Mouse (Mus musculus) layer of hippocampus, adult 2 months (tissue): Measurements from ENCODE around the gene Kars. TPM values are rescaled to one million over a fixed set of nuclear protein-coding genes. Genes with fewer than 3 reads are reported as not detected.
A peak's percentile ranks its signal among the peaks of the same experiment; 100 is the strongest.

Experiments
- DNase-seq, 2 experiments: peaks; one replicate each; pipeline ENCODE4 v3.0.0; 2022; ENCODE audit warnings: low spot score in 2 of 2
- H3K27ac ChIP-seq: fragments of 200-600 bp; 2 replicates; pipeline ENCODE4 v1.8.1; 2022
- H3K4me3 ChIP-seq: fragments of 200-600 bp; 2 replicates; pipeline ENCODE4 v1.8.1; 2022; ENCODE audit warnings: mild to moderate bottlenecking
- CTCF ChIP-seq: fragments of 200-600 bp; conservative IDR thresholded peaks from 2 replicates; pipeline ENCODE4 v1.8.1; 2022; ENCODE audit warnings: antibody characterized with exemption, mild to moderate bottlenecking, moderate library complexity
- total RNA-seq, 2 experiments: library from RNA; stranded (reverse); gene quantifications; 2 replicates each; pipeline ENCODE4 v1.2.3; 2021

The Kars gene
- total RNA-seq, 2 experiments from 2014 or later: 76.7 to 78.4 TPM

DNA sequence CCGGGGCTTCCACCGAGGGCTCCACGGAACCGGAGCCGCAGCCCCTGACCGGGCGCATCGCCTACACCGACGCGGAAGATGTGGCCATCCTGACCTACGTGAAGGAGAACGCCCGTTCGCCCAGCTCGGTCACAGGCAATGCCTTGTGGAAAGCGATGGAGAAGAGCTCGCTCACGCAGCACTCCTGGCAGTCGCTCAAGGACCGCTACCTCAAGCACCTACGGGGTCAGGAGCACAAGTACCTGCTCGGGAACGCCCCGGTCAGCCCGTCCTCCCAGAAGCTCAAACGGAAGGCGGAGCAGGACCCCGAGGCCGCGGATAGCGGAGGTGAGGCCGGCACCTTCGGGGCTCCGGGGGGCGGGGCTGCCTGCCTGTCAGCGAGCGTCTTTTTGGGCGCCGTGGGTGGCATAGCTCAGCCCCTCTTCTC is 706 bp upstream of the Kars start:
- Histone ChIP-seq H3K4me3 (peak overlapping the region; percentile 85), H3K27ac (peak overlapping the region; percentile 93)
- no peak for TF ChIP-seq CTCF
- peak in 1 of 2 experiments; percentile 27 for DNase-seq

DNA sequence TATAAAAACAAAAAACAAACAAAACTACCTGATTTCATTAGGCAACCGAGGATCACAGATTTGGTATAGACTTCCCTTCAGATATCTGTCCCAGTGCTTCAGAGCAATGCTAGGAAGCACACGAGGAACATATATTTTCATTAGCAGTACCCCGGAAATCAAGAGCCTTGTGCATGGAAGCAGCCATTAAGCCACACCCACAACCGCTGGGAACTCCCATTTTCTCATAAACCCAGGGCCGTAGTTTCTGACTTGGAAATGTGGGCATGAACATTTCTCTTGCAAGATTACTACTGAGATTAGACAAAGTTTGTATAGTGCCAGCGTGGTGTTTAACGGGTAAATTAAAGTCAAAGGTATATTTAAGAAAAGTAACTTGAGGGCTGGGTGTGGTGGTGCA is 1.6 kb downstream of the Kars start:
- Histone ChIP-seq H3K27ac (no peak overlapping the region), H3K4me3 (no peak overlapping the region)
- no peak for DNase-seq
- no peak for TF ChIP-seq CTCF

DNA sequence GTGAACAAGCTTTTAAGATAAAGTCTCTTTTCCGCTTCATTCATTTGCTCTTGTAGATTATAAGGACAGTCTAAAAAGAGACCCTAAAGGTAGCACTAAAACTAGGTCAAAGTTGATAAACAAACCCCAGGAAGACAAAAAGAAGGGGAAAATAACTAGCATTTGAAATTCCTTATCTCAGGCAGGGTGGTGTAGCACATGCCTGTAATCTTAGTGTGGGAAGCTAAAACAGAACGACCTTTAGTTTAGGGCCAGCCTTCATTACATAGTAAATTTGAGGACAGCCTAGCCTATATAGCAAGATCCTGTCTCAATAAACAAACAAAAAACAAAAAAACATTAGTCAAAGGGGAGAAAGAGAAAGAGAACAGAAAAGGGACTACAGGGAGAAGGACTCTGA is 3.5 kb downstream of the Kars start:
- Histone ChIP-seq H3K4me3 (no peak overlapping the region), H3K27ac (no peak overlapping the region)
- TF ChIP-seq CTCF: no peak
- DNase-seq: no peak

DNA sequence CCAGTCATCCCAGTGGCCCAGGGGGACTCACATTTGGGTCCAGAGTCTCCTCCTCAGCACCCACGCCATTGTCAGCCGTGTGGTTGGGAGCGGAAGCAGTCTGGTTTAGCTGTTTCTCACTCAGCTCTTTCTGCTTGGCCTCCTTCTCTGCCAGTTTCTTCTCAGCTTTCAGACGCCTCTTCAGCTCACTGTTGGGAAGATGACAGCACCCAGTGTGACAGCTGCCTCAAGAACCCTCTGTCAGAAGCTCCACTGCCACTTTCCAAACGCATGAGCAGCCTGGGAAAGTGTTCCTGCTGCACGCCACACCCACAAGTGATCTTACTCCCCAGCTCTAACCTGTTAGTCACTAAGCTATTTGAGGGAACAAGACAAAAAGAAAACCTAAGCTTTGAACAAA is 5.5 kb downstream of the Kars start:
- no peak for TF ChIP-seq CTCF
- Histone ChIP-seq H3K4me3 (no peak overlapping the region), H3K27ac (peak overlapping the region; percentile 51; the same call in 1 of the 2 replicates)
- DNase-seq: peak in 1 of 2 experiments; percentile 74

DNA sequence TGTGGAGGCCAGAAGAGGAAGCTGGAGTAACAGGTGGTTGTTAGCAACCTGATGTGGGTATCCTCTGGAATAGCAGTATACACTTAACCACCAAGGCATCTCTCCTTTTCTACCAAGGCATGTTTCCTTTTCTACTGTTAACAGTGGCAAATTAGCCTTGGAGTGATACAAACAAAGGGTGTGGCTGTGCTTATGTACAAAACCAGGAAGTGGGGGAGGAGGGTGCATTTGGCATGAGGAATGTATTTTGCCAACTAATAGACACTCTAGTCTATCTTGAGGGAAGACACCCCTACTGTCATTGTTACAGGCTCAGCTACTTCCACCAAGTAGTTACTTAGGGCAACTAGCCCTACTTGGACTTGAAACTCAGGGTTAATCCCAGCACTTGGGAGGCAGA is 6.4 kb downstream of the Kars start:
- H3K27ac ChIP-seq: no peak overlapping the region
- no peak for DNase-seq
- no peak overlapping the region for H3K4me3 ChIP-seq
- no peak for TF ChIP-seq CTCF

DNA sequence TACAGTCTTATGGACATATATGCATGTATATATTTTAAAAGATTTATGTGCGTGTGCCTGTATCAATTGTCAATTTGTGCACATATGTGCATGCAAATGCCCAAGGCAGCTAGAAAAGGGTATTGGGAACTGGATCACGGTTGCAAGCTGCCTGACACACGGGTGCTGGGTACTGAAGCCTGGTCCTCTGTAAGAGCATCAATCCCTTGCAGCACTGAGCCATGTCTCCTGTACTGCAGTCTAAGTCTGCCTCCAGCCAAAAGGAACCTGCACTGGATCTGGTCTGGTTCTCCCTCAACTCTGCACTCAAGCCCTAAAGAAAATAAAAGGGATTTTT is 18.5 kb downstream of the Kars start:
- H3K4me3 ChIP-seq: no peak overlapping the region; the same call in 1 of the 2 replicates
- no peak for DNase-seq
- peak overlapping the region; percentile 90; the same call in 1 of the 2 replicates for H3K27ac ChIP-seq
- no peak for TF ChIP-seq CTCF

DNA sequence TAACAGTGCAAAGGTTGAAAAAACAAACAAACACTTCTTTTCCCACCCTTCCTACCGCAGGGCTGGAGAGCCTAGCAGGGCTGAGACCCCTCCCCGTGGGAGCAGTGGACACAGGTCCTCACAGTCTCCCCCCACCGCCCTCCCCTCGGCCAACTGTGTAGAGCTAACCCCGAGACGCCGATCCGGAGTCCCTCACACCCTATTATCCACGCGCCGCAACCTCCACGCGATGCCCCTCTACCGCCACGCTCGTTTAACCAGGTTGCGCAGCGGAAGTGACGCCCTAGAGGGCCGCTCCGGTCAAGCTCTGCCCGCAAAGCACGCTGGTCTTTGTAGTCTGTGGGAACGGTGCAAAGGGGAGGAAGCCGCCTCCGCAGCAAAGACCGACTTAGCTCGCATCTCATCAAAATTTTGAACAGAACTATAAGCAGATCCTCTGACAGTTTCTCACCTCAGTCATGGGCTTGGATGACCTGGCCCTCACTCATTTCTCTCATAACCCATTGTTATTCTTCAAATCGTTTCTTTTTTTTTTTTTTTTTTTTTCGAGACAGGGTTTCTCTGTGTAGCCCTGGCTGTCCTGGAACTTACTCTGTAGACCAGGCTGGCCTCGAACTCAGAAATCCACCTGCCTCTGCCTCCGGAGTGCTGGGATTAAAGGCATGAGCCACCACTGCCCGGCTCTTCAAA is 19.0 kb downstream of the Kars start, which contains the start of gene Adat1:
TSS of gene Adat1 (minus strand) at position 290 of the 690 bp plus-strand sequence.
- peak; percentile 88 to 91 for DNase-seq
- peak within 1 kb of the TSS; percentile 92 for H3K4me3 ChIP-seq
- peak within 1 kb of the TSS; percentile 90 for H3K27ac ChIP-seq
- TF ChIP-seq CTCF: peak; percentile 45

DNA sequence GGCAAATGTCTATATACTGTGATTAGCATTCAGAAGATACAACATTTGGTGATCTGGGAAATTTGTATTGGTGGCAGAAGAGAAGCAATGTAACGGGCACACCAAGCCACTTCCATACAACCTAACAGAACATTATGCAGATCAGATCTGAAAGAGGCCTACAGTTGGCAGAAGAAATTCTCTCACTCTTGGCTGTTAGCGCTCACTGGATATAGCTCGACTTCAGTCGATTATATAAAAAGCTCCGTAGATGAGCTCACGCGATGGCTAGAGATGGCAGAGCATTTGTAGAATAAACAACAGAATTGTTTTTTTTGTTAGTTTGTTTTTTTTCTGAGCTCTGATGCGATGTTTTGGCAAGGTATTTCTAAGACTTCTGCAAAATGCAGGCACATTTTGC is 19.8 kb downstream of the Kars start:
- H3K4me3 ChIP-seq: peak overlapping the region; percentile 92
- DNase-seq: no peak
- no peak for TF ChIP-seq CTCF
- H3K27ac ChIP-seq: peak overlapping the region; percentile 90

DNA sequence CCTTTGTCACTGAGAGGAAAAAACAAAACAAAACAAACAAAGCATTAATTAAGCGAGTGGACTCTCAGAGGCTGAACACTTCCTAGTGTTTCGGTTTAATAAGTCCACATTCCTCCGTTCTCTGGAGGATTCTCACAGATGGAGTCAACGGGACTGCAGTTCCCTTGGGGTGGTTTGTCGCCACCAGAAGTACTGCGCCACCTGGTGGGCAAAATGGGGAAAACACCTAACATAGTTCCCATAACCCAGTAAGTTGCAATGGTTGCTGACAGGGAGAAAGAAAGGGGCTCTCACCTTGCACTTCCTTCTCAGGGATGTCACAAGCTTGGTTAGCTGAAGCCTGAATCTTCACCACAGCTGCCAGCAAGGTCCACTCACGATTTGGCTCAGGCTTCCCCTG is 21.2 kb downstream of the Kars start:
- DNase-seq: peak; percentile 41 to 78
- no peak overlapping the region for H3K27ac ChIP-seq
- peak; percentile 91 for TF ChIP-seq CTCF
- H3K4me3 ChIP-seq: no peak overlapping the region

DNA sequence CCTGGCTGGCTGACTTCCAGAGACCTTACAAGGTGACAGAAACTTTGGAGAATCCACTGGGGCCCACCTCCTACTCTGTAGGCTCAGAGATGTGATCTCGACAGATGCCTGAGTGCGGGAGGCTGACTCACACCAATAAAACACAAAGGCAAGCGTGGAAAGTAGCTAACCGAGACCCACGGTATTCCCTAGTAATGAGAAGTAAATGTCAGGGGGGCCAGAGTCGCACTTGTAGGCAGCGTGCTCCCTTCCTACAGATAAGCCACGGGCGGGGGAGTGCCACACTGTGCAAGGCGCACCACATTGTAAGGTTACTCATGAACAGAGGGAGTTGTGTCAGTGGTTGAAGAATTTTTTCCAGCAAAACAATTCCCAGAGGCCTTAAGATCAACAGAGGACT is 26.6 kb downstream of the Kars start:
- no peak for TF ChIP-seq CTCF
- no peak for DNase-seq
- Histone ChIP-seq H3K27ac (no peak overlapping the region), H3K4me3 (no peak overlapping the region)

DNA sequence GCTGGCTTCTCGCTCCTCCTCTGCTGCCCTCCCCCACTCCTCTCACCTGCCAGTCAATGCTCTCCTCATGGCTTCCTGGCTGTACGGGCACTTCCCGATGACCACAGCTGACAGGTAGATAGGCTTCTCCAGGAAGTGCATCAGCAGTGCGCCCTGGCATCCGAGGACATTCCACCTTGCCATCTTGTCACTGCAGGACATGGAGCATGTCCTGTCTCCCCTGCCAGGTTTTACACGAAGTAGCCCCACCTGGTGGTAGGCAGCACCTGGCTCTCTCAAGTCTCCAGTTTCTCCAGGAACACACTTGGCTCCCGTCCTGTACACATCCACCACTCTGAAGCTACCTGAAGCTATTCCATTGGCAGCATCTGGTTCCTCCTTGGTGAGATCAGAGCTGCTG is 29.0 kb downstream of the Kars start:
- no peak for DNase-seq
- peak; percentile 30 for TF ChIP-seq CTCF
- no peak overlapping the region for H3K4me3 ChIP-seq
- H3K27ac ChIP-seq: no peak overlapping the region

DNA sequence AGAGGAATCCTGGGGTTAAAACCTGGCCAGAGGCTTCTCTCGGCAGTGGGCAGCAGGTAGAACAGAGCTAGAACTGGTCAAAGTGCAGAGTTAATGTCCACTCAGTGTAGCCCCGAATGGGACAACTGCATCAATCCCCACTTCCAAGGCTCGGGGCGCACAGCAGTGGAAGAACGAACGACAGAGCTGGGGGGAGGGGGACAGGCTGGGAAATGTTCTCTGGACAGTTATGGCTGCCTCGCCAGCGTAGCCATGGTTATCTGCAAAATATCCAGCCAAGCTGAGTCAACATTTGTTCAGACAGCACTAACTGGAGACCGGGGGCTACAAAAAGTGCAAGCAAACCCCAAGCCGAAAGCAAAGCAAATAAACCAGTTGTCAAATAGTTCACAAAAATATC is 33.0 kb downstream of the Kars start:
- Histone ChIP-seq H3K4me3 (no peak overlapping the region), H3K27ac (0 out of 2 replicates have a peak overlapping the region, but pooled peaks have one; percentile 28)
- no peak for TF ChIP-seq CTCF
- DNase-seq: no peak

DNA sequence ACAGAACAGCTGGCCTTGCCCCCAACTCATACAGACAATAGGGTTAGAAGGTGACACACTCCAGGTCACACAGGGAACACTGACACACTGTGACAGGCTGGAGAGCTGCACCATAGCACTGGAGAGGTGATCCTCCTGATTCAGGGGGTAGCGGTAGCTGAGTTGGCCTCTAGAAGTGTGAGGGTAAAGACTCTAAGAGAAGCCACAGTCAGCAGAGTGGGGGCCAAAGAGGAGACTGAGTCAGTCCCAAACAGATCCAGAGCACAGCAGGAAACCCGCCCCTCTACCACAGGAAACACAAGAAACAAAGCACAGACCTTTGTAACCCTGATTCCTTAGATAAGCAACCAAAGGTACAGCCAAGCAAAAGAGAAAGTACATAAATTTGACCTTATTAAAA is 34.8 kb downstream of the Kars start:
- no peak for DNase-seq

DNA sequence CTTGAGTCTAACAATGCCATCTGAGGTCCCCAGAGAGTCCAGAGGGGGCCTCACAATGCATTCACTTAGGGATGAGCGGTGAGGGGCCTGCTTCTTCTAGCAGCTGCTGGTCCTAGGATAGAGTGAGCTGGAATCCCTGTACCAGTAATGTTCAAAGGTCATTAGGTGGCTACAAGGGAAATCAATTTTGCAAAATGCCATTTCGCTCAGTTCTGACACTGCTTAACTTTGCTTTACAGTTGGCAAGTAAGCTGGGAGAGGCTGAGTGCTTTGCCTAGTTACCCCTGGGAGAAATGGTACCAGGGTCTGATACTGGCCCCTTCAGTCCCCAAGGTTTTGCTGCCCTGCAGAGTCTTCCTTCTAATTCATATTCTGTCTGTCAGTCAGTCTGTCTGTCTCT is 35.4 kb downstream of the Kars start:
- H3K4me3 ChIP-seq: no peak overlapping the region
- no peak for TF ChIP-seq CTCF
- no peak overlapping the region for H3K27ac ChIP-seq
- no peak for DNase-seq

More for the DNA sequence above, 34.8 kb downstream of the Kars start:
- H3K4me3 ChIP-seq: no peak overlapping the region
- H3K27ac ChIP-seq: no peak overlapping the region
- no peak for TF ChIP-seq CTCF
